Mouse (Mus musculus) CH12.LX (cell line): ENCODE results near the gene Tmem74b.

Source experiments
- EP300 ChIP-seq: IDR thresholded peaks from 2 replicates; pipeline ENCODE4 v1.6.1; 2011; ENCODE audit warnings: low read length, improper control_type of control experiment
- RAD21 ChIP-seq: IDR thresholded peaks from 2 replicates; pipeline ENCODE4 v1.6.1; 2011; ENCODE audit warnings: low read depth, mild to moderate bottlenecking, low read length, improper control_type of control experiment, moderate library complexity

DNA sequence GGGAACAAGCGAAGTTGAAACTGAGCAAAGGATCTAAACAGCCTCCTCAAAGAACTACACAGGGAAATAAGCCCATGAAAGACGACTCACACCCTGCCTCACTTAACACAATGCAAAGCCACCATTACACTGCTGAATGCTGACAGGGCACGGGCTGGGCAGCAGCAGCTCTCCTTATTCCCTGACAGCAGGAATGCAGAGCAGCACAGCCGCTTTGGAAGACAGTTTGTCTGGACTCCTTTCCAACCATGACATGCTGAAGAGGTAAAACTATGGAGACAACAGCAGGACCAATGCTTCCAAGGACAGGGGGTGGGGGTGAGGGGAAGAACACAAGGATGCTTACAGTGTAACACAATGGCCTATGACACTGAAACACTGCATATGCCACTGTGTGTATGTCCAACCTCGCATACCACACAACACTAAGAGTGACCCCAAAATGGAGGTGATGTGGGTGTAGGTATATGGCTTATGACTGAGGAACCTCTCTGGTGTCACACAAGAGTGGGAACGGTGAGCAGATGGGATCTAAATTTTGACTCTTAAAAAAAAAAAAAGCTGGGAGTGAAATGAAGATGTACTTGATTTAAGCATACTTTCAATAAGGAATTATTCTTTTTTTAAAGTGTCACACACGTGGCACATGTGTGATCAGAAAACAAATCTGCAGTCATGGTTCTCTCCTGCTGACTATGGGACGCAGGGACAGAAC lies 31.5 kb downstream of the Tmem74b start:
- TF ChIP-seq EP300 (no peak), RAD21 (no peak)
